Mouse (Mus musculus) hindbrain, postnatal 0 days (tissue): ENCODE results near the gene Mfsd13b. TPM values are rescaled to one million over a fixed set of nuclear protein-coding genes. Genes with fewer than 3 reads are reported as not detected.
A peak's percentile ranks its signal among the peaks of the same experiment; 100 is the strongest.
"Not testable (repeated sequence)": the region's sequence is repeated elsewhere in the genome, so short reads cannot be mapped to it uniquely, and the experiment has no call there.

Experiments
- ATAC-seq: fragments of 200-750 bp; cut with Nextera tagmentation; 2 replicates; pipeline ENCODE4 v1.8.0; 2017; ENCODE audit warnings: mild to moderate bottlenecking, moderate TSS enrichment, moderate library complexity
- DNase-seq: peaks from one replicate; pipeline ENCODE4 v3.0.0-alpha.2; 2015; ENCODE audit warnings: low spot score
- H3K27ac ChIP-seq: fragments of 300-500 bp; sonication (generic); 2 replicates; pipeline ENCODE4 v1.5.1; 2014; ENCODE audit warnings: mild to moderate bottlenecking
- H3K27me3 ChIP-seq: fragments of 300-500 bp; sonication (generic); 2 replicates; pipeline ENCODE4 v1.6.1; 2014; ENCODE audit warnings: low read length, mixed read lengths; ENCODE audit not compliant: insufficient read depth
- H3K36me3 ChIP-seq: fragments of 300-500 bp; sonication (generic); 2 replicates; pipeline ENCODE4 v1.6.1; 2014; ENCODE audit warnings: low read length, mixed read lengths; ENCODE audit not compliant: insufficient read depth
- H3K4me1 ChIP-seq: fragments of 300-500 bp; sonication (generic); 2 replicates; pipeline ENCODE4 v1.6.1; 2014; ENCODE audit warnings: antibody characterized with exemption, low read length, mixed read lengths; ENCODE audit not compliant: insufficient read depth
- H3K4me2 ChIP-seq: fragments of 300-500 bp; sonication (generic); 2 replicates; pipeline ENCODE4 v1.6.1; 2014; ENCODE audit warnings: low read depth, mild to moderate bottlenecking, low read length, moderate library complexity, mixed read lengths
- H3K4me3 ChIP-seq: fragments of 300-500 bp; sonication (generic); 2 replicates; pipeline ENCODE4 v1.5.1; 2014; ENCODE audit warnings: low read length
- H3K9ac ChIP-seq: fragments of 300-500 bp; sonication (generic); replicated peaks from 2 replicates; pipeline ENCODE4 v1.6.1; 2014; ENCODE audit warnings: mild to moderate bottlenecking, low read length, moderate library complexity, mixed read lengths
- H3K9me3 ChIP-seq: fragments of 300-500 bp; sonication (generic); 2 replicates; pipeline ENCODE4 v1.6.1; 2016; ENCODE audit warnings: low read length, mixed read lengths
- CTCF ChIP-seq: IDR thresholded peaks from 2 replicates; pipeline ENCODE4 v1.5.1; 2016; ENCODE audit warnings: antibody characterized with exemption, control low read depth, low read depth
- WGBS: fragments of 180-500 bp; shearing (Covaris S2); extraction: QIAGEN DNeasy Blood & Tissue Kit; methylation state at CpG from one replicate; pipeline ENCODE4 v1.1.7; 2014; 5-methylcytosine and 5-hydroxymethylcytosine counted together
- polyA plus RNA-seq: library from polyadenylated mRNA; unstranded; fragments of >200 nt; fragmentation: Nextera tagmentation; extraction: Ambion mirVana; gene quantifications from 2 replicates; pipeline ENCODE4 v1.2.1, GENCODE M21; 2015
- total RNA-seq: library from RNA; depleted of rRNA; stranded (reverse); fragments of >200 nt; gene quantifications from 2 replicates; pipeline ENCODE4 v1.2.3, GENCODE M21; 2014

Mfsd13b gene
- total and polyA plus RNA-seq, 2 experiments from 2014 or later = 0.21 to 1.3 TPM

- no peak for ATAC-seq
- Histone ChIP-seq H3K4me3 (no peak overlapping the region), H3K4me1 (no peaks in the 10 kb centered on the region), H3K27me3 (no peaks in the 10 kb centered on the region), H3K36me3 (peaks cover 9% of the 10 kb centered on the region; the same call in 1 of the 2 replicates), H3K9ac (no peak overlapping the region), H3K4me2 (no peak overlapping the region), H3K27ac (no peak overlapping the region), H3K9me3 (no peaks in the 10 kb centered on the region)
- TF ChIP-seq CTCF = no peak
- WGBS = 93% methylated on average over 5 of the region's 5 CpGs
- no peak for DNase-seq
Observed at GRCm38 (mm10) chr7:120963126-120963525, 19.2 kb upstream of the Mfsd13b start.

- Histone ChIP-seq H3K9me3 (no peaks in the 10 kb centered on the region), H3K4me2 (no peak overlapping the region), H3K4me3 (no peak overlapping the region), H3K27ac (no peak overlapping the region), H3K4me1 (no peaks in the 10 kb centered on the region), H3K9ac (no peak overlapping the region), H3K27me3 (no peaks in the 10 kb centered on the region), H3K36me3 (no peaks in the 10 kb centered on the region)
- no peak for DNase-seq
- no peak for TF ChIP-seq CTCF
- no peak for ATAC-seq
- 94% methylated on average over 7 of the region's 7 CpGs for WGBS
Observed at GRCm38 (mm10) chr7:120969221-120969620, 13.1 kb upstream of the Mfsd13b start.

- ATAC-seq (no peak), DNase-seq (no peak)
- no peaks in the 10 kb centered on the region for H3K27me3 ChIP-seq
- H3K9ac ChIP-seq = no peak overlapping the region
- no peak overlapping the region for H3K4me2 ChIP-seq
- no peaks in the 10 kb centered on the region for H3K9me3 ChIP-seq
- TF ChIP-seq CTCF = no peak
- no peaks in the 10 kb centered on the region for H3K4me1 ChIP-seq
- H3K27ac ChIP-seq = no peak overlapping the region
- no peak overlapping the region for H3K4me3 ChIP-seq
- 91% methylated on average over 5 of the region's 5 CpGs for WGBS
- H3K36me3 ChIP-seq = no peaks in the 10 kb centered on the region
Observed at GRCm38 (mm10) chr7:120970112-120970511, 12.2 kb upstream of the Mfsd13b start.

- H3K4me1 ChIP-seq, H3K4me3 ChIP-seq, H3K9me3 ChIP-seq, H3K27me3 ChIP-seq, H3K4me2 ChIP-seq, H3K36me3 ChIP-seq, ATAC-seq, DNase-seq, H3K27ac ChIP-seq, H3K9ac ChIP-seq: not testable (repeated sequence)
- WGBS = 72% methylated on average over 2 of the region's 2 CpGs
Observed at GRCm38 (mm10) chr7:120972471-120972870, 9.8 kb upstream of the Mfsd13b start.

GRCm38 (mm10) chr7:120974001-120974400 lies 8.3 kb upstream of the Mfsd13b start:
- H3K4me2 ChIP-seq = no peak overlapping the region
- WGBS = 85% methylated on average over 3 of the region's 3 CpGs

GRCm38 (mm10) chr7:120977063-120977462 lies 5.2 kb upstream of the Mfsd13b start:
- no peaks in the 10 kb centered on the region for H3K9me3 ChIP-seq
- no peaks in the 10 kb centered on the region for H3K27me3 ChIP-seq
- no peak for TF ChIP-seq CTCF
- WGBS = 30% methylated on average over 7 of the region's 7 CpGs
- H3K9ac ChIP-seq = no peak overlapping the region
- DNase-seq (peak; percentile 57), ATAC-seq (no peak)
- H3K4me3 ChIP-seq = no peak overlapping the region
- H3K4me1 ChIP-seq = peaks cover 5% of the 10 kb centered on the region; the same call in 1 of the 2 replicates
- no peak overlapping the region for H3K4me2 ChIP-seq
- H3K27ac ChIP-seq = no peak overlapping the region
- H3K36me3 ChIP-seq = no peaks in the 10 kb centered on the region

More at GRCm38 (mm10) chr7:120974001-120974400, 8.3 kb upstream of the Mfsd13b start:
- Histone ChIP-seq H3K4me3 (no peak overlapping the region), H3K4me1 (0 out of 2 replicates have a peak, but pooled peaks cover 2% of the 10 kb centered on the region), H3K36me3 (no peaks in the 10 kb centered on the region), H3K27me3 (no peaks in the 10 kb centered on the region), H3K9me3 (no peaks in the 10 kb centered on the region), H3K9ac (no peak overlapping the region), H3K27ac (no peak overlapping the region)
- no peak for ATAC-seq
- DNase-seq = no peak
- TF ChIP-seq CTCF = no peak

GRCm38 (mm10) chr7:120980041-120980440 lies 2.3 kb upstream of the Mfsd13b start:
- H3K4me1 ChIP-seq = peaks cover 5% of the 10 kb centered on the region; the same call in 1 of the 2 replicates
- no peak for DNase-seq
- no peak overlapping the region for H3K4me3 ChIP-seq
- no peaks in the 10 kb centered on the region for H3K9me3 ChIP-seq
- no peak for ATAC-seq
- H3K4me2 ChIP-seq = peak overlapping the region; percentile 90; the same call in 1 of the 2 replicates
- H3K36me3 ChIP-seq = no peaks in the 10 kb centered on the region
- no peaks in the 10 kb centered on the region for H3K27me3 ChIP-seq
- no peak for TF ChIP-seq CTCF
- WGBS = 87% methylated on average over 4 of the region's 4 CpGs
- H3K27ac ChIP-seq = no peak overlapping the region
- H3K9ac ChIP-seq = no peak overlapping the region
